Mouse (Mus musculus): ENCODE results near the gene Slc44a4. TPM values are rescaled to one million over a fixed set of nuclear protein-coding genes. Genes with fewer than 3 reads are reported as not detected.

The Slc44a4 gene
- total and polyA plus RNA-seq, 2 experiments from 2014 or later, result 0.18 TPM; not detected in 1

GRCm38 (mm10) chr17:34910982-34911381 lies 3.3 kb upstream of the Slc44a4 start:
- Histone ChIP-seq H3K36me3 (ENCODE audit: insufficient read depth, low read length) (peaks cover 76% of the 10 kb centered on the region), H3K4me2 (ENCODE audit: low read depth, low read length) (no peak overlapping the region), H3K9ac (replicated peaks; ENCODE audit: low read length) (no peak overlapping the region), H3K4me3 (ENCODE audit: low read length) (no peak overlapping the region), H3K4me1 (ENCODE audit: insufficient read depth, low read length) (no peaks in the 10 kb centered on the region), H3K27me3 (ENCODE audit: insufficient read depth, low read length) (no peaks in the 10 kb centered on the region), H3K9me3 (ENCODE audit: low read length) (no peaks in the 10 kb centered on the region), H3K27ac (no peak overlapping the region)
- no peak for TF ChIP-seq CTCF (IDR thresholded peaks at IDR 0.05; ENCODE audit: low read depth)
- no peak for ATAC-seq
- 85% methylated on average over 10 of the region's 10 CpGs for WGBS
- DNase-seq (ENCODE audit: low spot score), result no peak

- H3K4me3 ChIP-seq (ENCODE audit: low read length), result no peak overlapping the region
- no peak overlapping the region for H3K9ac ChIP-seq (replicated peaks; ENCODE audit: low read length)
- H3K4me1 ChIP-seq (ENCODE audit: insufficient read depth, low read length), result no peaks in the 10 kb centered on the region
- DNase-seq (ENCODE audit: low spot score) (peak; percentile 77), ATAC-seq (peak; percentile 77)
- no peaks in the 10 kb centered on the region for H3K9me3 ChIP-seq (ENCODE audit: low read length)
- H3K36me3 ChIP-seq (ENCODE audit: insufficient read depth, low read length), result peaks cover 67% of the 10 kb centered on the region
- 35% methylated on average over 5 of the region's 5 CpGs for WGBS
- H3K4me2 ChIP-seq (ENCODE audit: low read depth, low read length), result no peak overlapping the region
- no peaks in the 10 kb centered on the region for H3K27me3 ChIP-seq (ENCODE audit: insufficient read depth, low read length)
- TF ChIP-seq CTCF (IDR thresholded peaks at IDR 0.05; ENCODE audit: low read depth), result peak; percentile 94
- H3K27ac ChIP-seq, result no peak overlapping the region
Measured at GRCm38 (mm10) chr17:34911945-34912351, 2.3 kb upstream of the Slc44a4 start.

GRCm38 (mm10) chr17:34915410-34915831 lies 1.2 kb downstream of the Slc44a4 start:
- Histone ChIP-seq H3K4me1 (ENCODE audit: insufficient read depth, low read length) (no peaks in the 10 kb centered on the region), H3K27me3 (ENCODE audit: insufficient read depth, low read length) (no peaks in the 10 kb centered on the region), H3K4me3 (ENCODE audit: low read length) (no peak overlapping the region), H3K4me2 (ENCODE audit: low read depth, low read length) (no peak overlapping the region), H3K9me3 (ENCODE audit: low read length) (no peaks in the 10 kb centered on the region), H3K9ac (replicated peaks; ENCODE audit: low read length) (no peak overlapping the region), H3K27ac (no peak overlapping the region), H3K36me3 (ENCODE audit: insufficient read depth, low read length) (peaks cover 34% of the 10 kb centered on the region)
- DNase-seq (ENCODE audit: low spot score), result no peak
- WGBS, result 27% methylated on average over 11 of the region's 11 CpGs
- TF ChIP-seq CTCF (IDR thresholded peaks at IDR 0.05; ENCODE audit: low read depth), result peak; percentile 36; the same call in 1 of the 2 replicates
- ATAC-seq, result no peak

DNA sequence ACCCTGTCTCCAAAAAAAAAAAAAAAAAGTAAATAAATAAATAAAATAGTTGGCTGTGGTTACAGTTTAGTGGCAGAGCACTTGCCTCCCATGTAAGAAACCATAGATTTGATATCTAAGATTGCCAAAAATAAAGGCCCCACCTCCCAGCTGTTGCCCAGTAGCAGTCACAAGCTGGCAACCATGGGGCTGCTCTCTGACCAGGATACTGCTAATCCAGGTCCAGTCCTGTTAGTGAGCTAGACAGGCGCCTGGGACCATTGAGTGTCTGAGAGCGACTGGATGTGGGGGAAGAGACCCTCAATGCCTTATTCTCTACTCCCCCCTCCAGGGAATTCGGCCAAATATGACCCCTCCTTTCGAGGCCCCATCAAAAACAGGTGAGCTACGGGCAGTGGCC lies 2.0 kb downstream of the Slc44a4 start:
- Histone ChIP-seq H3K4me3 (ENCODE audit: low read length) (no peak overlapping the region), H3K4me1 (ENCODE audit: insufficient read depth, low read length) (no peaks in the 10 kb centered on the region), H3K9ac (replicated peaks; ENCODE audit: low read length) (no peak overlapping the region), H3K27ac (no peak overlapping the region), H3K27me3 (ENCODE audit: insufficient read depth, low read length) (no peaks in the 10 kb centered on the region), H3K4me2 (ENCODE audit: low read depth, low read length) (no peak overlapping the region), H3K9me3 (ENCODE audit: low read length) (no peaks in the 10 kb centered on the region), H3K36me3 (ENCODE audit: insufficient read depth, low read length) (peaks cover 25% of the 10 kb centered on the region; the same call in 1 of the 2 replicates)
- WGBS, result 86% methylated on average over 5 of the region's 5 CpGs
- TF ChIP-seq CTCF (IDR thresholded peaks at IDR 0.05; ENCODE audit: low read depth), result no peak
- ATAC-seq (no peak), DNase-seq (ENCODE audit: low spot score) (no peak)

GRCm38 (mm10) chr17:34917188-34917587 lies 2.9 kb downstream of the Slc44a4 start:
- TF ChIP-seq CTCF (IDR thresholded peaks at IDR 0.05; ENCODE audit: low read depth), result no peak
- Histone ChIP-seq H3K9ac (replicated peaks; ENCODE audit: low read length) (no peak overlapping the region), H3K9me3 (ENCODE audit: low read length) (no peaks in the 10 kb centered on the region), H3K27me3 (ENCODE audit: insufficient read depth, low read length) (no peaks in the 10 kb centered on the region), H3K4me1 (ENCODE audit: insufficient read depth, low read length) (no peaks in the 10 kb centered on the region), H3K4me3 (ENCODE audit: low read length) (no peak overlapping the region), H3K27ac (no peak overlapping the region), H3K4me2 (ENCODE audit: low read depth, low read length) (no peak overlapping the region), H3K36me3 (ENCODE audit: insufficient read depth, low read length) (peaks cover 17% of the 10 kb centered on the region; the same call in 1 of the 2 replicates)
- ATAC-seq (no peak), DNase-seq (ENCODE audit: low spot score) (no peak)
- WGBS, result 79% methylated on average over 9 of the region's 9 CpGs

DNA sequence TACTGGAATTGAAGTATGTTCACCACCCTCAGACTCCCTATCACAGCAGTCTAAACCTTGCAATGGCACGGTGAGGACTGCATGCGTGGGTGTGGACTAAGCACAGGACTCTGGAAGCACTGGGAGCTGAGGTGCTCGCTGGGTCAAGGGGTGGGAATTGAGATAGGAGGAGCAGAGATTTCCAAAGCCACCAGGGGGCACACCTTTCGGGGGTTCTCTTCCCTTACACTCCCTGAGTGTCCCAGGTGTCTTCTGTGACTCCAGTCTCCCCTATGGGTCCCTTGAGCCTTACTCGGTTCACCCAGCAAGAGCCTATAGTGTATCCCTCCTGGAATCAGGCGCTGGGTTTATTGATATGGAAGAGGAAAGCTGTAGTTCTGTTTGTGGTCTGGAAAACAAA lies 8.7 kb downstream of the Slc44a4 start:
- WGBS, result 56% methylated on average over 6 of the region's 6 CpGs
- no peak for DNase-seq (ENCODE audit: low spot score)
- peak; percentile 17; the same call in 1 of the 2 replicates for TF ChIP-seq CTCF (IDR thresholded peaks at IDR 0.05; ENCODE audit: low read depth)

DNA sequence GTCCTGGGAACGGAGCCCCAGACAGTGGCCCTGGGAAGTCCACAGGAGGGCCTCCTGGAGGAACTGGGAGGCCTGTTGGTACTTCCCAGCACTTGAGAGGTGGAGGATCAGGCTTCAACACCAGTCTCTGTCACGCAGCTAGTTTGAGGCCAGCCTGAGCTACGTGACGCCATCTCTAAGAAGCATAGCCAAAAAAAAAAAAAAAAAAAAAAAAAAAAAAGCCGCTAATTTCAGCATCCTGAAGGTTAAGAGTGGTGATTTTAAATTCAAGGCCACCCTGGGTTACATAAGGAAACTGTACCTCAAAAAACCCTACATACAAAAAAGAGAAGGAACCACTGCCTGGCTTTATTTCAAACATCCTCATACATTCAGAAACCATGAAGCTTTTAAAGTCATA lies 10.0 kb downstream of the Slc44a4 start:
- WGBS, result 69% methylated on average over 5 of the region's 5 CpGs
- H3K27me3 ChIP-seq (ENCODE audit: insufficient read depth, low read length), result no peaks in the 10 kb centered on the region
- H3K9me3 ChIP-seq (ENCODE audit: low read length), result no peaks in the 10 kb centered on the region
- H3K9ac ChIP-seq (replicated peaks; ENCODE audit: low read length), result no peak overlapping the region
- no peaks in the 10 kb centered on the region for H3K36me3 ChIP-seq (ENCODE audit: insufficient read depth, low read length)
- no peak for DNase-seq (ENCODE audit: low spot score)
- no peak overlapping the region for H3K4me3 ChIP-seq (ENCODE audit: low read length)
- no peaks in the 10 kb centered on the region for H3K4me1 ChIP-seq (ENCODE audit: insufficient read depth, low read length)
- H3K27ac ChIP-seq, result no peak overlapping the region
- H3K4me2 ChIP-seq (ENCODE audit: low read depth, low read length), result no peak overlapping the region
- TF ChIP-seq CTCF (IDR thresholded peaks at IDR 0.05; ENCODE audit: low read depth), result no peak
- ATAC-seq, result no peak

More for the DNA sequence above, 8.7 kb downstream of the Slc44a4 start:
- H3K27me3 ChIP-seq (ENCODE audit: insufficient read depth, low read length), result no peaks in the 10 kb centered on the region
- H3K9me3 ChIP-seq (ENCODE audit: low read length), result no peaks in the 10 kb centered on the region
- H3K4me2 ChIP-seq (ENCODE audit: low read depth, low read length), result no peak overlapping the region
- no peaks in the 10 kb centered on the region for H3K36me3 ChIP-seq (ENCODE audit: insufficient read depth, low read length)
- ATAC-seq, result no peak
- H3K9ac ChIP-seq (replicated peaks; ENCODE audit: low read length), result no peak overlapping the region
- H3K4me3 ChIP-seq (ENCODE audit: low read length), result no peak overlapping the region
- no peaks in the 10 kb centered on the region for H3K4me1 ChIP-seq (ENCODE audit: insufficient read depth, low read length)
- H3K27ac ChIP-seq, result no peak overlapping the region
